Mouse (Mus musculus): Measurements from ENCODE around the gene Suds3. TPM values are rescaled to one million over a fixed set of nuclear protein-coding genes. Genes with fewer than 3 reads are reported as not detected.
A peak's percentile ranks its signal among the peaks of the same experiment; 100 is the strongest.

Suds3 gene
- polyA plus RNA-seq, 1 experiment from 2014 or later = 82.3 TPM

DNA sequence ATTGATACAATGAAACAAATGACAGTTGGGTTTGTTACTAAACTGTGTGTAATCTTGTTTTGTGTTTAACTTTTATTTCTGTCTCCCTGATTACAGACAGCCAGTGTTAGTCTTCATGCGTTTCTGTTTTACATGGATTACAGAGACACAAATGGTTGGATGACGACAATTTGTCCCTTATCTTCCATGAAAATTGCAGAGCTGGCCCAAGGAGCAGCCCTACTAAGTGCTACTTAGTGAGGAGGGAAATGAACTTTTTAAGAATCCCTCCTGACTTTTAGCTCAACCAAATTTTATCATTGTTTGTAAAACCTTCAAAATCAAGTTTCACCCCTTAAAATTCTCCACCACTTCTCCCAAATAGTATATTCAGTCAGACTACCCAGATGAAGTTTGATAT, 2.3 kb upstream of the Suds3 start:
- H3K27me3 ChIP-seq (ENCODE audit: control insufficient read depth, insufficient read depth, low read depth, low read length) = peaks cover 9% of the 10 kb centered on the region
- no peak for ATAC-seq
- H3K9me3 ChIP-seq (replicated peaks; ENCODE audit: control insufficient read depth, low read length, poor library complexity, severe bottlenecking) = no peaks in the 10 kb centered on the region
- no peak overlapping the region for H3K27ac ChIP-seq (ENCODE audit: low read length)
- H3K36me3 ChIP-seq (ENCODE audit: control insufficient read depth, insufficient read depth, low read length) = no peaks in the 10 kb centered on the region
- H3K4me1 ChIP-seq (ENCODE audit: control insufficient read depth, insufficient read depth, low read length) = peaks cover 26% of the 10 kb centered on the region
- H3K4me3 ChIP-seq (ENCODE audit: low read depth, low read length) = no peak overlapping the region
- H3K9ac ChIP-seq (ENCODE audit: low read depth, low read length) = no peak overlapping the region
- 93% methylated on average over 2 of the region's 2 CpGs for WGBS
- H3K4me2 ChIP-seq (ENCODE audit: low read length) = no peak overlapping the region

DNA sequence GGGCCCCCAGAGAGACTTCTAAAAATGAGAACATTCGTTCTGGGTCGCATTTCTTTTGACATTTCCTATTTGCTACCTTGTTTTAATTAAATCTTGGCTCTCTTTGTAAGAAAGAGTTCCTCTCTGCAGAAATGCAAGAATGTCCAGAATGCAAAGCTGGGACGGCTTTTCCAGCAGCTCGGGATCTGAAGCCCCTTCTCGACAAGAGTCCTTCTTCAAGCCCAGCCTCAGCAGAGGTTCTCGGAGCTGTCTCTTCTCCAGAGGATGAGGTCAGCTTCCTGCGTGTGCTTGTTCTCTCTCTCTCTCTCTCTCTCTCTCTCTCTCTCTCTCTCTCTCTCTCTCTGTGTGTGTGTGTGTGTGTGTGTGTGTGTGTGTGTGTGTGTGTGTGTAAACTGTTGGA, 1.8 kb upstream of the Suds3 start:
- Histone ChIP-seq H3K36me3 (ENCODE audit: control insufficient read depth, insufficient read depth, low read length) (no peaks in the 10 kb centered on the region), H3K27me3 (ENCODE audit: control insufficient read depth, insufficient read depth, low read depth, low read length) (peaks cover 9% of the 10 kb centered on the region), H3K27ac (ENCODE audit: low read length) (no peak overlapping the region), H3K9ac (ENCODE audit: low read depth, low read length) (no peak overlapping the region), H3K4me1 (ENCODE audit: control insufficient read depth, insufficient read depth, low read length) (peaks cover 26% of the 10 kb centered on the region), H3K9me3 (replicated peaks; ENCODE audit: control insufficient read depth, low read length, poor library complexity, severe bottlenecking) (no peaks in the 10 kb centered on the region), H3K4me2 (ENCODE audit: low read length) (no peak overlapping the region), H3K4me3 (ENCODE audit: low read depth, low read length) (no peak overlapping the region)
- 81% methylated on average over 7 of the region's 7 CpGs for WGBS
- ATAC-seq = no peak

DNA sequence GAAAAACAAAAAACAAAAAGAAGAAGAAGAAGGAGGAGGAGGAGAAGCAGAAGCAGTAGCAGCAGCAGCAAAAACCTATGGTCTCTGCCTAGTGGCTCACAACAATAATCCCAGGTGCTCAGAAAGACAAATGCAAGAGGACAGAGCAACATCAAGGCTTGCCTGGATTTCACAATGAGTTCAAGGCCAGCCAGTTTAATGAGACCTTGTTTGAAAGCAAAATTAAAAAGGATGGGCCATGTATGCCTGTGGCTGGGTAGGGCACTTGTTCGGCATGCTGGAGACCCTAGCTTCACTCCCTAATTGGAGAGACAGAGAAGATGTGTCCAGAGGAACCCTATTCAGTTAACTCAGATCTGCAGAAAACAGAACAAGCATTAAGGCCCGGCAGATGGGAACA, 1.3 kb upstream of the Suds3 start:
- no peak overlapping the region for H3K27ac ChIP-seq (ENCODE audit: low read length)
- peaks cover 9% of the 10 kb centered on the region for H3K27me3 ChIP-seq (ENCODE audit: control insufficient read depth, insufficient read depth, low read depth, low read length)
- H3K4me2 ChIP-seq (ENCODE audit: low read length) = no peak overlapping the region
- H3K4me1 ChIP-seq (ENCODE audit: control insufficient read depth, insufficient read depth, low read length) = peaks cover 26% of the 10 kb centered on the region
- WGBS = 87% methylated on average over 2 of the region's 2 CpGs
- no peaks in the 10 kb centered on the region for H3K9me3 ChIP-seq (replicated peaks; ENCODE audit: control insufficient read depth, low read length, poor library complexity, severe bottlenecking)
- H3K9ac ChIP-seq (ENCODE audit: low read depth, low read length) = no peak overlapping the region
- H3K4me3 ChIP-seq (ENCODE audit: low read depth, low read length) = no peak overlapping the region
- H3K36me3 ChIP-seq (ENCODE audit: control insufficient read depth, insufficient read depth, low read length) = no peaks in the 10 kb centered on the region
- no peak for ATAC-seq

DNA sequence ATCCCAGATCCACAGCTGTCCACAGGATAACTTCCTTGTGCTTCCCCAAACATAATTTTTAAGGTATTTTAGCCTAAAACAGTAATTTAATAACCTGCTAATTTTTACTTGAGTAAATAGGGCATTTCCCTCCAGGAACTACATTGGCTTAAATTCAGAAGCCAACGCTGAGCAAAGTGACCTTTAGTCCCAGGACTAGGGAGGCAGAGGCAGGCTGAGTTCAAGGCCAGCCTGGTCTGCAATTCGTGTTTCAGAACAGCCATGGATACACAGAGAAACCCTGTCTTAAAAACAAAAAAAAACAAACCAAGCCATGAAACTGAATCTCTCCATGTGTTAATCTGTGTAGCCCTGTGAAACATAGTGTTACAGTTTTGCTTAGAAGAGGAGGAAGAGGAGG, 747 bp upstream of the Suds3 start:
- Histone ChIP-seq H3K9ac (ENCODE audit: low read depth, low read length) (no peak overlapping the region), H3K4me1 (ENCODE audit: control insufficient read depth, insufficient read depth, low read length) (peaks cover 25% of the 10 kb centered on the region), H3K4me2 (ENCODE audit: low read length) (no peak overlapping the region), H3K9me3 (replicated peaks; ENCODE audit: control insufficient read depth, low read length, poor library complexity, severe bottlenecking) (no peaks in the 10 kb centered on the region), H3K4me3 (ENCODE audit: low read depth, low read length) (no peak overlapping the region), H3K27ac (ENCODE audit: low read length) (no peak overlapping the region), H3K27me3 (ENCODE audit: control insufficient read depth, insufficient read depth, low read depth, low read length) (peaks cover 9% of the 10 kb centered on the region), H3K36me3 (ENCODE audit: control insufficient read depth, insufficient read depth, low read length) (0 out of 2 replicates have a peak, but pooled peaks cover 2% of the 10 kb centered on the region)
- no peak for ATAC-seq
- 62% methylated on average over 2 of the region's 2 CpGs for WGBS

DNA sequence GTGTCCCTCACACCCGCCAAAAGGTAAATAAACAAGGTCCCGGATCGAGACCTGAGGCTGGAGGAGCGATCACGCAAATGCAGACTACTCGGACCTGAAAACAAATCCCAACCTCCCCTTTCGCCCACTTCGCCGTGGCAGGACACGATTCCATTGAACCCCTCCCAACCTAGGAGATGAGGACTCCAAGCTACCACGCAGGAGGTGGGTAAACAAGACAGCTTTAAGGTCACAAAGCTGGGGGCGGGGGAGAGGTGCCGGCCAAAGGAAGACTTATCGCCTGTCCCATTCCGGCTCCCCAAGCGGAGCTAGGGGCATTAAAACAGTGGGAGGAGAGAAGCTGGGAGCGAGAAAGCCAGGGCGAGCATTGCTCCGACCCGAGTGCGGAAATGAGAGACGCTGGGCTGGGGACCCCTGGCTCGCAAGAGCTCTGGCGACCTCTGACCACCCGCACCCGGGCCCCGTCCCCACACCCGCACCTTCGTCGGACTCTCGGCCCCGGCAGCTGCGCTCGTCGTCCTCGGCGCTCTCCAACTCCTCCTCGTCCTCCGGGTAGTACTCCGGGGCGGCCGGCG, 633 bp downstream of the Suds3 start:
- Histone ChIP-seq H3K4me1 (ENCODE audit: control insufficient read depth, insufficient read depth, low read length) (peaks cover 13% of the 10 kb centered on the region), H3K9me3 (replicated peaks; ENCODE audit: control insufficient read depth, low read length, poor library complexity, severe bottlenecking) (no peaks in the 10 kb centered on the region), H3K27ac (ENCODE audit: low read length) (peak overlapping the region; percentile 93), H3K9ac (ENCODE audit: low read depth, low read length) (peak overlapping the region; percentile 91), H3K4me2 (ENCODE audit: low read length) (peak overlapping the region; percentile 91), H3K36me3 (ENCODE audit: control insufficient read depth, insufficient read depth, low read length) (peaks cover 6% of the 10 kb centered on the region; the same call in 1 of the 2 replicates), H3K27me3 (ENCODE audit: control insufficient read depth, insufficient read depth, low read depth, low read length) (no peaks in the 10 kb centered on the region), H3K4me3 (ENCODE audit: low read depth, low read length) (peak overlapping the region; percentile 91)
- WGBS = under 1% methylated on average over 29 of the region's 43 CpGs
- 0 out of 2 replicates have a peak, but pooled peaks have one; percentile 7 for ATAC-seq

DNA sequence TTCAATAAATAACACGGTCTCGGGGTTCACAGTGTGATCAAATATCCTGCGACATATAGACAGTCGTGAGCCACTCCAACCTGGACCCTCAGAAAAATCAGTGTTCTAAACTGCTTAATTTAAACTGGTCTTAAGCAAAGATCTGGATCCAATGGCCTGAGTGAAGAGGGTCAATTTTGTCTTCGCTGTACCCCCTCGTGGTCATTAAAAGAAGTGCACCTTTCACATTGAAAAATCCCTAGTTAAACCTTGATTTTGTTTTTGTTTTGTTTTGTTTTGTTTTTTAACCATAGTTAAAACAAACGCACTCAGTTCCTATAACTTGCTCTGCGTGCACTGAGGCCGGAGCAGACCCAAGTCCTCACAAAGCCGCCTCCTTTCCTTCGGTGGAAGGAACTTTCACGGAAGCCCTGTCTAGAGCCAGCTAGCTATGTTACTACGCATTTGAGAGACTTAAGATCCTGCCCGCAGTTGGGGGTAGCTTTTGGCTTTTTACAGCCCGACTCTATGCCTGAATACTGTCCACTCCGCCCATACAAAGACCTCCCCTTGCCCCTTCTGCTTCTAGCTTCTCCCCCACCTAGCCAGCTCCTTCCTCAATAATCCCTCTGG, 1.2 kb downstream of the Suds3 start:
- WGBS = 8% methylated on average over 16 of the region's 16 CpGs
- peaks cover 13% of the 10 kb centered on the region for H3K4me1 ChIP-seq (ENCODE audit: control insufficient read depth, insufficient read depth, low read length)
- peak overlapping the region; percentile 93 for H3K27ac ChIP-seq (ENCODE audit: low read length)
- H3K36me3 ChIP-seq (ENCODE audit: control insufficient read depth, insufficient read depth, low read length) = peaks cover 6% of the 10 kb centered on the region; the same call in 1 of the 2 replicates
- H3K9me3 ChIP-seq (replicated peaks; ENCODE audit: control insufficient read depth, low read length, poor library complexity, severe bottlenecking) = no peaks in the 10 kb centered on the region
- peak overlapping the region; percentile 91 for H3K4me2 ChIP-seq (ENCODE audit: low read length)
- H3K4me3 ChIP-seq (ENCODE audit: low read depth, low read length) = peak overlapping the region; percentile 91
- H3K27me3 ChIP-seq (ENCODE audit: control insufficient read depth, insufficient read depth, low read depth, low read length) = no peaks in the 10 kb centered on the region
- peak overlapping the region; percentile 91 for H3K9ac ChIP-seq (ENCODE audit: low read depth, low read length)
- no peak for ATAC-seq

DNA sequence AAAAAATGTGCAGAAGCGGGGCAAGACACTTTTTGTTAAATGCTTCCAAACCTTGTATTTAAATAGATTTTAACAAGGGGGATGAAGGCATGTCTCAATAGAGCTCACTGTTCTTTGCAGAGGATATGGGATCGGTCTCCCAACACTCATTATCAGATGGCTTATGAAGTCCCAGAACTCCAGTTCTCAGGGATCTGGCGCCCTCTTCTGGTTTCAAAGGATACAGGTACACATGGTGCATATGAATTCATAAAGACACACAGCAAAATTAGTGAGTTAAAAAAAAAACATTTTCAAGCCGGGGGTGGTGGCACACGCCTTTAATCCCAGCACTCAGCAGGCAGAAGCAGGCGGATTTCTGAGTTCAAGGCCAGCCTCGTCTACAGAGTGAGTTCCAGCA, 2.6 kb downstream of the Suds3 start:
- Histone ChIP-seq H3K27ac (ENCODE audit: low read length) (no peak overlapping the region), H3K9me3 (replicated peaks; ENCODE audit: control insufficient read depth, low read length, poor library complexity, severe bottlenecking) (no peaks in the 10 kb centered on the region), H3K4me2 (ENCODE audit: low read length) (no peak overlapping the region), H3K36me3 (ENCODE audit: control insufficient read depth, insufficient read depth, low read length) (peaks cover 17% of the 10 kb centered on the region), H3K27me3 (ENCODE audit: control insufficient read depth, insufficient read depth, low read depth, low read length) (no peaks in the 10 kb centered on the region), H3K4me3 (ENCODE audit: low read depth, low read length) (no peak overlapping the region), H3K9ac (ENCODE audit: low read depth, low read length) (no peak overlapping the region), H3K4me1 (ENCODE audit: control insufficient read depth, insufficient read depth, low read length) (peaks cover 11% of the 10 kb centered on the region)
- WGBS = 91% methylated on average over 7 of the region's 7 CpGs
- ATAC-seq = no peak

DNA sequence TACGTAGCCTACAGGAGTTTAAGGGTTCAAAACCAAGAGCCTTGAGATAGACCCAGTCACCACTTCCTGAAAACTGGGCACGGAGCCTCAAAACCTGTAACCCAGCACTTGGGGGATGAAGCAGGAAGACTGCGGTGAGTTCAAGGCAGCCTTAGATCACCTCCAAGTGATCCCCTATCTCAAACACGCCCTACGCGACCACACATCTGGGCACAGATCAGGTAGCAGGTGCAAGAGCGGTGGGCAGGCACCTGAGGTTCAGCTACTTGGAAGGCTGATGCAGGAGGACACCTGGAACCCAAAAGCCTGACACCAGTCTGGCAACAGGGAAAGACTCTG, 4.2 kb downstream of the Suds3 start:
- Histone ChIP-seq H3K9ac (ENCODE audit: low read depth, low read length) (no peak overlapping the region), H3K9me3 (replicated peaks; ENCODE audit: control insufficient read depth, low read length, poor library complexity, severe bottlenecking) (no peaks in the 10 kb centered on the region), H3K4me3 (ENCODE audit: low read depth, low read length) (no peak overlapping the region), H3K36me3 (ENCODE audit: control insufficient read depth, insufficient read depth, low read length) (peaks cover 26% of the 10 kb centered on the region), H3K27me3 (ENCODE audit: control insufficient read depth, insufficient read depth, low read depth, low read length) (no peaks in the 10 kb centered on the region), H3K27ac (ENCODE audit: low read length) (no peak overlapping the region), H3K4me2 (ENCODE audit: low read length) (no peak overlapping the region), H3K4me1 (ENCODE audit: control insufficient read depth, insufficient read depth, low read length) (peaks cover 11% of the 10 kb centered on the region)
- ATAC-seq = no peak
- WGBS = 96% methylated on average over 7 of the region's 7 CpGs

DNA sequence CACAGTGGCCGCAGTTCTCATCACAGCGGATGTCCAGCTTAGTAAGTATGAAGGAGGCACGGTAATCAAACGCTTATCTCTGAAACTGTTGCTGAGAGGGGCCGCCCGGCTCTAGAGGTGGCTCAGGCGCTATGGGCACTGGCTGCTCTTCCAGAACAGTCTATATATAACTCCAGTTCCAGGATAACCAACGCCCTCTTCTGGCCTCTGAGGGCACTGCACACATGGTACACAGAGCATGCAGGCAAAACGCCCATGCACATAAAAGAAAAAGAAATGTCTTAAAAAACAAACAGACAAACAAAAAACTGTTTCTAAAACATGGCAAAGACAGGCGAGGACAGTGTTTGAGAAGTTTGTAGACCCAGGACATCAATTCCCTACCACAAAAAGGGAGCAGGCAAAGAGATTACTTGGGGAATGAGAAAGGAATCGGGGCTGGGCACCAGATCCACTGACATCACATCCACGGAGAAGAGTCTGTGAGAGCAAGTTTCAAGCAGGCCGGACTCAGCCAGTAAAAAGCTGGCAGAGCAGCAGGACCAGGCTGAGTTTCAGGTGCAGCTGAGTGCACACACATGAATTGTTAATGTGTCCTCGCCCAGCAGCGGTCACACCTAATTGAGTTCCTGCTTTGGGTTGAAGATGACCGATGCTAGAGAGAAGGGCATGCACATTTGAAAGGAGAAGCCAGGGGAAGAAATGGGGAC, 4.7 kb downstream of the Suds3 start:
- no peak overlapping the region for H3K27ac ChIP-seq (ENCODE audit: low read length)
- no peak overlapping the region for H3K9ac ChIP-seq (ENCODE audit: low read depth, low read length)
- no peaks in the 10 kb centered on the region for H3K9me3 ChIP-seq (replicated peaks; ENCODE audit: control insufficient read depth, low read length, poor library complexity, severe bottlenecking)
- H3K4me1 ChIP-seq (ENCODE audit: control insufficient read depth, insufficient read depth, low read length) = peaks cover 9% of the 10 kb centered on the region
- no peak overlapping the region for H3K4me2 ChIP-seq (ENCODE audit: low read length)
- WGBS = 91% methylated on average over 16 of the region's 16 CpGs
- no peak for ATAC-seq
- H3K4me3 ChIP-seq (ENCODE audit: low read depth, low read length) = no peak overlapping the region
- H3K36me3 ChIP-seq (ENCODE audit: control insufficient read depth, insufficient read depth, low read length) = peaks cover 30% of the 10 kb centered on the region
- H3K27me3 ChIP-seq (ENCODE audit: control insufficient read depth, insufficient read depth, low read depth, low read length) = no peaks in the 10 kb centered on the region

All from midbrain, embryonic 16.5 days (tissue).